Mouse (Mus musculus) ES-E14 (cell line): ENCODE results near the gene Psmb7. TPM values are rescaled to one million over a fixed set of nuclear protein-coding genes. Genes with fewer than 3 reads are reported as not detected.

ENCODE experiments used
- DNase-seq: peaks from one replicate; pipeline ENCODE4 v3.0.0-alpha.2; 2013; ENCODE audit warnings: low read depth, low spot score
- H3K27ac ChIP-seq: 2 replicates; pipeline ENCODE4 v1.5.1; 2012; ENCODE audit warnings: low read depth, mild to moderate bottlenecking, low read length, moderate library complexity, mixed read lengths; ENCODE audit not compliant: poor library complexity, insufficient read depth, severe bottlenecking
- H3K36me3 ChIP-seq: 2 replicates; pipeline ENCODE4 v1.6.1; 2012; ENCODE audit warnings: mild to moderate bottlenecking, low read length, moderate library complexity, mixed read lengths; ENCODE audit not compliant: control insufficient read depth, poor library complexity, insufficient read depth, severe bottlenecking
- H3K4me1 ChIP-seq, 2 experiments: fragments of 150-350 bp in 1 of 2; sonication (generic) in 1 of 2; 2 replicates each; pipeline ENCODE4 v1.6.1; 2012; ENCODE audit warnings: low read length in 2 of 2, mild to moderate bottlenecking in 1 of 2, mixed read lengths in 1 of 2; ENCODE audit not compliant: control insufficient read depth in 2 of 2, insufficient read depth in 2 of 2, poor library complexity in 1 of 2
- H3K4me3 ChIP-seq, 2 experiments: fragments of 150-350 bp in 1 of 2; sonication (generic) in 1 of 2; 2 replicates each; pipeline ENCODE4 v1.5.1; 2012; ENCODE audit warnings: low read length in 2 of 2, low read depth in 1 of 2, mild to moderate bottlenecking in 1 of 2, mixed read lengths in 1 of 2; ENCODE audit not compliant: insufficient read depth in 1 of 2, poor library complexity in 1 of 2, severe bottlenecking in 1 of 2
- H3K9ac ChIP-seq: 2 replicates; pipeline ENCODE4 v1.6.1; 2012; ENCODE audit warnings: low read depth, mild to moderate bottlenecking, low read length, mixed read lengths; ENCODE audit not compliant: poor library complexity, insufficient read depth, severe bottlenecking
- H3K9me3 ChIP-seq: fragments of 150-350 bp; sonication (generic); 2 replicates; pipeline ENCODE4 v1.6.1; 2012; ENCODE audit warnings: low read depth, mild to moderate bottlenecking, low read length; ENCODE audit not compliant: control insufficient read depth, insufficient read depth
- CHD2 ChIP-seq: IDR thresholded peaks from 2 replicates; pipeline ENCODE4 v1.6.1; 2014; ENCODE audit warnings: mild to moderate bottlenecking, low read depth, low read length, inconsistent platforms
- HCFC1 ChIP-seq: IDR thresholded peaks from 2 replicates; pipeline ENCODE4 v1.6.1; 2012; ENCODE audit warnings: low read length, inconsistent platforms, borderline replicate concordance; ENCODE audit not compliant: insufficient read depth
- MAFK ChIP-seq: IDR thresholded peaks from 2 replicates; pipeline ENCODE4 v1.6.1; 2014; ENCODE audit warnings: mild to moderate bottlenecking, low read depth, low read length, inconsistent platforms; ENCODE audit not compliant: insufficient read depth
- ZC3H11A ChIP-seq: IDR thresholded peaks from 2 replicates; pipeline ENCODE4 v1.6.1; 2012; ENCODE audit warnings: low read depth, mild to moderate bottlenecking, inconsistent platforms, low read length, borderline replicate concordance
- ZNF384 ChIP-seq: IDR thresholded peaks from 2 replicates; pipeline ENCODE4 v1.6.1; 2012; ENCODE audit warnings: low read depth, low read length, inconsistent platforms
- in situ Hi-C, 2 experiments: fragments of 600-800 bp; cut with MboI; formaldehyde crosslinking; loops; one replicate each; pipeline ENCODE4 v1.15.1; 2025; ENCODE audit warnings: low sequenced_read_pairs in 2 of 2, inconsistent platforms in 1 of 2; ENCODE audit not compliant: unreplicated experiment in 2 of 2
- total RNA-seq: library from RNA; depleted of rRNA; stranded (reverse); fragments of 300-350 nt; gene quantifications from 2 replicates; pipeline ENCODE4 v1.2.3, GENCODE M21; 2012

Psmb7 gene
- total RNA-seq, 1 experiment, result 382 TPM

GRCm38 (mm10) chr2:38623821-38624590, 19.9 kb downstream of the Psmb7 start:
- H3K4me3 ChIP-seq, result no peak overlapping the region
- in situ Hi-C loops, result no loop called here
- TF ChIP-seq ZNF384, result no peak
- no peak for DNase-seq
- H3K9ac ChIP-seq, result no peak overlapping the region
- H3K9me3 ChIP-seq, result no peaks in the 10 kb centered on the region
- no peak overlapping the region for H3K27ac ChIP-seq
- H3K4me1 ChIP-seq, result 0 out of 4 replicates have a peak, but pooled peaks cover 0 to 2% of the 10 kb centered on the region in 2 experiments
- peaks cover 13% of the 10 kb centered on the region for H3K36me3 ChIP-seq

- no peak overlapping the region for H3K4me3 ChIP-seq
- H3K36me3 ChIP-seq, result peaks cover 8% of the 10 kb centered on the region
- no peak overlapping the region for H3K27ac ChIP-seq
- H3K9me3 ChIP-seq, result no peaks in the 10 kb centered on the region
- TF ChIP-seq CHD2 (no peak), HCFC1 (no peak), MAFK (no peak), ZC3H11A (no peak), ZNF384 (no peak)
- in situ Hi-C loops, result no loop called here
- no peak overlapping the region for H3K9ac ChIP-seq
- H3K4me1 ChIP-seq, result 0 out of 4 replicates have a peak, but pooled peaks cover 0 to 2% of the 10 kb centered on the region in 2 experiments
- DNase-seq, result no peak
Observed at GRCm38 (mm10) chr2:38623411-38623810, 20.5 kb downstream of the Psmb7 start.

- H3K9me3 ChIP-seq, result no peaks in the 10 kb centered on the region
- no peak overlapping the region; the same call in 1 of the 2 replicates for H3K27ac ChIP-seq
- H3K9ac ChIP-seq, result no peak overlapping the region
- TF ChIP-seq ZNF384 (no peak), CHD2 (no peak), MAFK (no peak), ZC3H11A (no peak), HCFC1 (no peak)
- H3K4me3 ChIP-seq, result no peak overlapping the region
- in situ Hi-C loops, result no loop called here
- DNase-seq, result no peak
- H3K4me1 ChIP-seq, result peaks cover 0 to 2% of the 10 kb centered on the region in 2 experiments; a peak in 1 of 4 replicates
- H3K36me3 ChIP-seq, result peaks cover 6% of the 10 kb centered on the region
Observed at GRCm38 (mm10) chr2:38621610-38622021, 22.3 kb downstream of the Psmb7 start.

- no peak for DNase-seq
- no peak overlapping the region for H3K4me3 ChIP-seq
- H3K36me3 ChIP-seq, result peaks cover 6% of the 10 kb centered on the region
- peaks cover 0 to 2% of the 10 kb centered on the region in 2 experiments; a peak in 1 of 4 replicates for H3K4me1 ChIP-seq
- H3K9ac ChIP-seq, result no peak overlapping the region
- H3K27ac ChIP-seq, result no peak overlapping the region
- in situ Hi-C loops, result no loop called here
- TF ChIP-seq MAFK (no peak), HCFC1 (no peak), CHD2 (no peak), ZC3H11A (no peak), ZNF384 (no peak)
- no peaks in the 10 kb centered on the region for H3K9me3 ChIP-seq
Observed at GRCm38 (mm10) chr2:38621076-38621475, 22.8 kb downstream of the Psmb7 start.

- in situ Hi-C loops, result no loop called here
- H3K9ac ChIP-seq, result no peak overlapping the region
- peaks cover 6% of the 10 kb centered on the region for H3K36me3 ChIP-seq
- no peak overlapping the region for H3K27ac ChIP-seq
- no peak for DNase-seq
- H3K4me3 ChIP-seq, result no peak overlapping the region
- H3K4me1 ChIP-seq, result peaks cover 0 to 2% of the 10 kb centered on the region in 2 experiments; a peak in 1 of 4 replicates
- TF ChIP-seq CHD2, result no peak
- no peak for TF ChIP-seq ZNF384
- no peak for TF ChIP-seq HCFC1
- no peak for TF ChIP-seq ZC3H11A
- TF ChIP-seq MAFK, result no peak
- no peaks in the 10 kb centered on the region for H3K9me3 ChIP-seq
Observed at GRCm38 (mm10) chr2:38619777-38620176, 24.1 kb downstream of the Psmb7 start.
